ENCODE assay signal across 9 mouse cellular contexts in the genomic region with DNA sequence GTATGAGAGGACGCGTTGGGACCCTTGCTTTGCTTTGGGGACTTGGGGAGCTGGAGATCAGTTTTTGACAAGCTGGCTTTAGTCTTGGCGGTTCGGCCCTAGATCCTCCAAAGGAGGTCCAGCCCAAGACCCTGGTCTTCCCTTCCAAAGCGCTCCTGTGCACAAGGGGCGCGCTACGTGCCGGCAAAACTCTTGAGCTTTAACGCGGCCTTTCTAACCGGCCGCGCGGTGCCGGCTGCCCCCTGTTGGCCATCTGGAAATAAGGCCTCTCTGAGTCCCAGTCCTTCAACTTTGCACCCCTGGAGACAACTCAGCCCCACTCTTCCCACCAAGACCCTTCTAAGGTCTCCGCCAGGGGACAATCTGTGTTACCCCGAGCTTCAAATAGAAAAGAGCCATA. TPM values are rescaled to one million over a fixed set of nuclear protein-coding genes. Genes with fewer than 3 reads are reported as not detected.
DNase-seq lines count a peak whose midpoint lies in the region; ATAC-seq lines count a peak whose summit lies in the region.
"Had no signal": no experiment of that assay in that cellular context is flagged by ENCODE, and none has a peak within 500 bp of the region (broad histone marks: within the 10 kb centered on the region; RNA-seq: fewer than 3 reads in every experiment).

No protein-coding gene starts in this region.

- peak overlapping the region; percentile 69 for H3K4me3 ChIP-seq in intestine, embryonic 16.5 days (ENCODE audit: low read length)
- H3K4me3 ChIP-seq in limb, embryonic 13.5 days: peak overlapping the region; percentile 89
- H3K4me3 ChIP-seq in midbrain, embryonic 14.5 days (replicated peaks; ENCODE audit: low read depth, low read length): peak overlapping the region; percentile 57
- peak overlapping the region; percentile 63 for H3K4me3 ChIP-seq in stomach, embryonic 16.5 days (replicated peaks; ENCODE audit: low read length)
- H3K4me3 ChIP-seq: erythroblast, embryonic 14.5 days had no signal

- under 1% methylated on average over 18 of the region's 18 CpGs for WGBS in intestine, embryonic 16.5 days
- WGBS in limb, embryonic 13.5 days: 1% methylated on average over 18 of the region's 18 CpGs
- 2% methylated on average over 18 of the region's 18 CpGs for WGBS in midbrain, embryonic 14.5 days
- WGBS in stomach, embryonic 16.5 days: 1% methylated on average over 18 of the region's 18 CpGs

- peak; percentile 53 for ATAC-seq in granulocyte monocyte progenitor cell, adult 5-6 weeks (replicated peaks; ENCODE audit: poor library complexity, severe bottlenecking)
- peak; percentile 33; the same call in 1 of the 2 replicates for ATAC-seq in intestine, embryonic 16.5 days
- ATAC-seq in limb, embryonic 13.5 days (ENCODE audit: low FRiP score, low read depth): 0 out of 2 replicates have a peak, but pooled peaks have one; percentile 12
- no peak for ATAC-seq in midbrain, embryonic 14.5 days (ENCODE audit: low FRiP score, low TSS enrichment)
- ATAC-seq in stomach, embryonic 16.5 days (ENCODE audit: insufficient read depth, low FRiP score): peak; percentile 25; the same call in 1 of the 2 replicates

- no peaks in the 10 kb centered on the region for H3K9me3 ChIP-seq in intestine, embryonic 16.5 days (ENCODE audit: control insufficient read depth, low read length)
- H3K9me3 ChIP-seq in limb, embryonic 13.5 days: no peaks in the 10 kb centered on the region
- no peaks in the 10 kb centered on the region for H3K9me3 ChIP-seq in midbrain, embryonic 14.5 days (ENCODE audit: control insufficient read depth, low read length)
- no peaks in the 10 kb centered on the region for H3K9me3 ChIP-seq in stomach, embryonic 16.5 days (replicated peaks; ENCODE audit: control insufficient read depth, low read length)

- H3K4me2 ChIP-seq in intestine, embryonic 16.5 days (ENCODE audit: low read depth, low read length): peak overlapping the region; percentile 75
- peak overlapping the region; percentile 90 for H3K4me2 ChIP-seq in limb, embryonic 13.5 days (replicated peaks)
- peak overlapping the region; percentile 94 for H3K4me2 ChIP-seq in midbrain, embryonic 14.5 days (ENCODE audit: low read length)
- peak overlapping the region; percentile 68 for H3K4me2 ChIP-seq in stomach, embryonic 16.5 days (ENCODE audit: low read depth, low read length)

- H3K4me1 ChIP-seq in intestine, embryonic 16.5 days (ENCODE audit: control insufficient read depth, insufficient read depth, low read length): peaks cover 21% of the 10 kb centered on the region
- peaks cover 44% of the 10 kb centered on the region for H3K4me1 ChIP-seq in limb, embryonic 13.5 days
- H3K4me1 ChIP-seq in midbrain, embryonic 14.5 days (ENCODE audit: control insufficient read depth, insufficient read depth, low read length): peaks cover 40% of the 10 kb centered on the region
- H3K4me1 ChIP-seq in stomach, embryonic 16.5 days (ENCODE audit: control insufficient read depth, insufficient read depth, low read length): peaks cover 15% of the 10 kb centered on the region

- DNase-seq in adrenal gland, adult 2 months: peak; percentile 87
- DNase-seq in embryo, embryonic 10.5 days (ENCODE audit: low spot score): peak; percentile 93
- DNase-seq in midbrain, embryonic 14.5 days: peak; percentile 90
- DNase-seq in thymus, postnatal 14 days: no peak

- H3K27ac ChIP-seq in intestine, embryonic 16.5 days (ENCODE audit: low read length): peak overlapping the region; percentile 33; the same call in 1 of the 2 replicates
- peak overlapping the region; percentile 100 for H3K27ac ChIP-seq in limb, embryonic 13.5 days
- H3K27ac ChIP-seq in midbrain, embryonic 14.5 days (replicated peaks; ENCODE audit: low read depth, low read length): no peak overlapping the region
- H3K27ac ChIP-seq in stomach, embryonic 16.5 days (ENCODE audit: low read length): peak overlapping the region; percentile 93

- peaks cover 37% of the 10 kb centered on the region for H3K27me3 ChIP-seq in intestine, embryonic 16.5 days (replicated peaks; ENCODE audit: control insufficient read depth, insufficient read depth, low read length)
- no peaks in the 10 kb centered on the region for H3K27me3 ChIP-seq in limb, embryonic 13.5 days
- peaks cover 67% of the 10 kb centered on the region for H3K27me3 ChIP-seq in midbrain, embryonic 14.5 days (ENCODE audit: control insufficient read depth, insufficient read depth, low read length)
- H3K27me3 ChIP-seq in stomach, embryonic 16.5 days (ENCODE audit: control insufficient read depth, insufficient read depth, low read length): peaks cover 24% of the 10 kb centered on the region

- H3K36me3 ChIP-seq in intestine, embryonic 16.5 days (ENCODE audit: control insufficient read depth, insufficient read depth, low read length): no peaks in the 10 kb centered on the region
- no peaks in the 10 kb centered on the region for H3K36me3 ChIP-seq in limb, embryonic 13.5 days
- H3K36me3 ChIP-seq in midbrain, embryonic 14.5 days (ENCODE audit: control insufficient read depth, insufficient read depth, low read length): no peaks in the 10 kb centered on the region
- H3K36me3 ChIP-seq in stomach, embryonic 16.5 days (ENCODE audit: control insufficient read depth, insufficient read depth, low read length): no peaks in the 10 kb centered on the region

- H3K9ac ChIP-seq in intestine, embryonic 16.5 days (ENCODE audit: low read depth, low read length): peak overlapping the region; percentile 81
- peak overlapping the region; percentile 99 for H3K9ac ChIP-seq in limb, embryonic 13.5 days
- peak overlapping the region; percentile 62; the same call in 1 of the 2 replicates for H3K9ac ChIP-seq in midbrain, embryonic 14.5 days (replicated peaks; ENCODE audit: low read length)
- H3K9ac ChIP-seq in stomach, embryonic 16.5 days (ENCODE audit: low read length): peak overlapping the region; percentile 86

RNA-seq across cellular contexts. Expression of a gene that starts 2.9 kb away (rescaled TPM):
- 10 to 100 TPM; 35.0 to 51.3 TPM for total RNA-seq in adrenal gland, adult 2 months (2021)
- polyA plus RNA-seq in adrenal gland, adult 2 months (2012; rRNA removed): 79.8 and 92.9 TPM in 2 replicates
- total RNA-seq in granulocyte monocyte progenitor cell, adult 5-6 weeks (2014; fragmentation: Nextera tagmentation): not detected in 2 replicates
- not detected in 2 replicates for total RNA-seq in granulocyte monocyte progenitor cell, adult 5-6 weeks (2017)
- 15.9 and 17.6 TPM in 2 replicates for polyA plus RNA-seq in intestine, embryonic 16.5 days (2015; fragmentation: Nextera tagmentation; extraction: Ambion mirVana)
- polyA plus RNA-seq in limb, embryonic 13.5 days (2015; fragmentation: Nextera tagmentation; extraction: Ambion mirVana): 137 and 154 TPM in 2 replicates
- polyA plus RNA-seq in midbrain, embryonic 14.5 days (2014; fragmentation: Nextera tagmentation; extraction: Ambion mirVana): 12.1 and 17.3 TPM in 2 replicates
- 21.0 and 23.5 TPM in 2 replicates for polyA plus RNA-seq in stomach, embryonic 16.5 days (2015; fragmentation: Nextera tagmentation; extraction: Ambion mirVana)
- polyA plus RNA-seq: erythroblast, embryonic 14.5 days had no signal
